Mouse (Mus musculus): Measurements from ENCODE around the gene Traf2. TPM values are rescaled to one million over a fixed set of nuclear protein-coding genes. Genes with fewer than 3 reads are reported as not detected.
A peak's percentile ranks its signal among the peaks of the same experiment; 100 is the strongest.

Gene Traf2
- polyA plus RNA-seq, 1 experiment from 2014 or later: 18.9 TPM

DNA sequence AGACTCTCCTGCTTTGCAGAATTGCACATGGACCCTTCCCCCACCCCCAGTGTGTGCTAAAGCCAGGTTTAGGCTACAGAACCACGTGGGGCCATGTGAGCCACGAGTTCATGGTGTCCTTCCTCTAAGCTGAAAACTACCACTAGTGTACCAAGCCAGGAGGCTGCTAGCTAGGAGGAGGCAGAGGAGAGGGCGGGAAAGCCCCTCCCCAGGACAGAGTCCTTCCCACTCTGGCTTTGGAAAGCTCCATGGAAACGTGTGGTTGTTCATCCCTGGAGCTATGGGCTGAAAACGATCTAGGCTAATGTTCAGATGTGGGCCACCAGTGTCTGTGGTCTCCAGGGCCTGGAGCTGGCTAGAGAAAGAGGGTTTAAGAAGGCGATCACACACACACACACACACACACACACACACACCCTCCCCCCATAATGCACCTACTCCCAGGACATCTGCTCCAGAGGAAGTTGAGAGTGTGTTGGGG, 33.9 kb upstream of the Traf2 start:
- WGBS: 33% methylated on average over 6 of the region's 6 CpGs
- peaks cover 60% of the 10 kb centered on the region for H3K4me1 ChIP-seq
- peak overlapping the region; percentile 48 for H3K9ac ChIP-seq
- H3K4me2 ChIP-seq: peak overlapping the region; percentile 71
- no peak for ATAC-seq (replicated peaks)
- H3K36me3 ChIP-seq (replicated peaks): peaks cover 9% of the 10 kb centered on the region; the same call in 1 of the 2 replicates
- H3K4me3 ChIP-seq: peak overlapping the region; percentile 49
- no peaks in the 10 kb centered on the region for H3K9me3 ChIP-seq
- H3K27ac ChIP-seq: no peak overlapping the region
- peaks cover 49% of the 10 kb centered on the region for H3K27me3 ChIP-seq (replicated peaks)

DNA sequence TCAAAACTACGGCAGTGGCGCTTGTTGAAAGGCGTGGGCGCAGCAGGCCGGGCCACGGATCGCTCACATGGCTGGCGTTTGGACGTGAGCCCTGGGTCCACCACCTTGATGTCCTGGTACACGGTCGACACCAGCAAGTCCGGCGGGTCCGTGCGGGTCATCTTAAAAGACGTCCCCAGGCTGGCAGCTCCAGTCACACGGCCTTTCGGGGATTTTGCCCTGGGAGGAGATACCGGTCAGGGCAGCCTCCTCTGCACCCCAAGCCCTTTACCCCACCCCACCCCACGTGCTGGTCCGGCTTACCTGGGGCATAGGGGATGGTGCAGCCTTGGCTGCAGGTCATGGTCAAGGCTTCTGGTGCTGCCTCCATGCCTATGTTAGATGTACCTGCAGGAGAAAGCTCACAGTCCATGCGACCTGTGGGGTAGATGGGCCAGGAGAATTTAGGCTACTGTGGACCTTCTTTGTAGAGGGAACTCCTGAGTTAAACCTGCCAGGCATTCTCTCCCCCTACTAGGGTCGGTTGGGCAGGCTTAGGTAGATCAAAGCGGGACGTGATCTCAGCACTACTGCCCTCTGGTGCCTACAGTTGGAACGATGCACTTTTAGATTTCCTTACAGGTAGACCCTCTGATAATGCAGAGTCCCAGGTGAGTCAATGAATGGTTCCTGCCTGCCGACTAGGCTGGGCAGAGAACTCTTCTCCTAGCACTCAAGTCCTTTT, 33.2 kb upstream of the Traf2 start:
- H3K4me3 ChIP-seq: peak overlapping the region; percentile 49; the same call in 1 of the 2 replicates
- no peaks in the 10 kb centered on the region for H3K9me3 ChIP-seq
- WGBS: 9% methylated on average over 27 of the region's 27 CpGs
- peaks cover 65% of the 10 kb centered on the region for H3K4me1 ChIP-seq
- H3K36me3 ChIP-seq (replicated peaks): peaks cover 2% of the 10 kb centered on the region; the same call in 1 of the 2 replicates
- H3K27me3 ChIP-seq (replicated peaks): peaks cover 49% of the 10 kb centered on the region
- H3K9ac ChIP-seq: no peak overlapping the region
- no peak for ATAC-seq (replicated peaks)
- no peak overlapping the region for H3K27ac ChIP-seq
- peak overlapping the region; percentile 71 for H3K4me2 ChIP-seq

DNA sequence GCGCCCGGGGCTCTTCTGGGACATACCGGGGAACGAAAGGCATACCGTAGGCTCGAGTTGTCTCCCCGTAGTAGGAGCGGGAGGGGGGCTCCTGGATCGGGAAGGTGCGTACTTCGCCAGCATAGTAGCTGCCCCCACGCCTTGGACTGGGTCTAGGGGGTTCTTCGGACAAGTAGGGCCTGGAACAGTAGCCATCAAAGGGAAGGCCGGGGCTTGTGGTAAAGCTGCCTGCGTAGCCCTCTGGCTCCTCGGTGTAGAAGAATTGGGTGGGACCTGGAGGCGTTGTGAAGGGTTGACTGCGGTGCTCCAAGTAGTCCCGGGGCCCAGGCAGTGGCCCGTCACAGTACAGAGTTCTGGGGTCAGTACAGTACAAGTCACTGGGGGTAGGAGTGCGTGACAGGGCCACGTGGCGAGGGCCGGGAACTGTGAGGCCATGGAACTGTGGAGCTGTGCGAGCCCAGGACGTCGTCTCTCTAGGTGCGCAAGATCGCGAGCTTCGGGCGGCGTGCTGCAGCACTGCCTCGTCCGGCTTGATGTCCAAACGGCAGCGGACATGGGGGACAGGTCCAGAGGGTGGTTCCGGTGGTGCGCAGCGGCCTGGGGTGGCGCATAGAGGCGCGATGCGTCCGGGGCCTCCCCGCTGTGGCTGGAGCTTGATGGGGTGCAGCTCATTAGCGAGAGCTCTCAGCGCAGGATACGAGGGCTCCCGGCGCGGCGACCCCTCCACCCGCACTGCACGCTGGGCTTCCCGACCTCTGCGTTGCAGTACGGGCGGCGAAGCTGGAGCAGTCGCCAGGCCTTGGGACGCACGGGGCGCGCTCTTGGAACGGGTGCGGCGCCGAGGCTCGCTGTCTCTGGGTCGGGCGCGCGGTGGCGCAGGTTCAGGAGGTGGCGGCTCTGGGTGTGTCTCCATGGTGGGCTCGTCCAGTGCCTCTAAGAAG, 32.3 kb upstream of the Traf2 start:
- Histone ChIP-seq H3K4me1 (peaks cover 66% of the 10 kb centered on the region), H3K4me3 (0 out of 2 replicates have a peak overlapping the region, but pooled peaks have one; percentile 2), H3K9me3 (no peaks in the 10 kb centered on the region), H3K4me2 (peak overlapping the region; percentile 71), H3K27me3 (replicated peaks) (peaks cover 49% of the 10 kb centered on the region), H3K27ac (no peak overlapping the region), H3K9ac (no peak overlapping the region), H3K36me3 (replicated peaks) (no peaks in the 10 kb centered on the region; the same call in 1 of the 2 replicates)
- WGBS: 9% methylated on average over 77 of the region's 77 CpGs
- no peak for ATAC-seq (replicated peaks)

DNA sequence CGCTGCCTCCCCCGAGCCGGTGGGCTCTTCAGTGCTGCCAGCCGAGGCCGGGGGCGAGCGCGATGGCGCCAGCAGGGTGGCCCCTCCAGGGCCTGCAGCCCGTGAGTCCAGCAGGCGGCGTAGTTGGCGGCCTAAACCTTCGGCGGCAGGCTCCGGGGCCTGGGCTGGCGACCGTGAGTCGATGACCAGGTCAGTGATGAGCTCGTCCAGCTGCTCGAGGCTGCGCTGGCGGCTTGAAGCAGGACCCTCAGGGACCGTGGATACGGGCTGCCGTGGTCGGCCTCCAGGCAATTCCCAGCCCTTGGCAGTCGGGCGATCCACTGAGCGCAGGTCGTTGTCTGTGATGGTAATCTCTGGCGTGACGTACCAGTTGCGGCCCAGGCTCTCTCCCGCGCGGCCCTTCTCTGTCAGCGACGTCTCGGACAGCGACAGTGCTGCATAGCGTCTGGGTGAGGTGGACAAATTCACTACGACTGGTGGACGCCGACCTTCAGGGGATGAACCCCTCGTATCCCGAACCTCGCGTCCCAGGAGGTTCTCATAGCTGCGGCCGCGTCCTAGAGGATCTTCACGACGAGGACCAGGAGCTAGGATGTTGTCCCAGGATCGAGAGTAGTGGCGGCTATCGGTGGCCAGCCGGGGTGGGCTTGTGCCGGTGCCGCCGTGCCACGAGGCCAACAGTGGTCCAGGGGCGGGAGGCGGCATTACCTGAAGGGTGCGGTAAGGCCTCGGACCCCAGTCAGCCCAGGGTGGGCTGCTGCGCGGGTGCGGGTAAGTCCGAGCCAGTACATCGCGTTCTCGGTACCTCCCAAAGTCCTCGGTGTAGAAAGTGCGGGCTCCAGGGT, 31.4 kb upstream of the Traf2 start:
- H3K4me1 ChIP-seq: peaks cover 75% of the 10 kb centered on the region
- H3K4me2 ChIP-seq: peak overlapping the region; percentile 31
- no peaks in the 10 kb centered on the region for H3K9me3 ChIP-seq
- no peak overlapping the region for H3K27ac ChIP-seq
- peaks cover 49% of the 10 kb centered on the region for H3K27me3 ChIP-seq (replicated peaks)
- WGBS: 12% methylated on average over 75 of the region's 75 CpGs
- H3K4me3 ChIP-seq: peak overlapping the region; percentile 17; the same call in 1 of the 2 replicates
- H3K9ac ChIP-seq: no peak overlapping the region
- no peak for ATAC-seq (replicated peaks)
- H3K36me3 ChIP-seq (replicated peaks): no peaks in the 10 kb centered on the region

DNA sequence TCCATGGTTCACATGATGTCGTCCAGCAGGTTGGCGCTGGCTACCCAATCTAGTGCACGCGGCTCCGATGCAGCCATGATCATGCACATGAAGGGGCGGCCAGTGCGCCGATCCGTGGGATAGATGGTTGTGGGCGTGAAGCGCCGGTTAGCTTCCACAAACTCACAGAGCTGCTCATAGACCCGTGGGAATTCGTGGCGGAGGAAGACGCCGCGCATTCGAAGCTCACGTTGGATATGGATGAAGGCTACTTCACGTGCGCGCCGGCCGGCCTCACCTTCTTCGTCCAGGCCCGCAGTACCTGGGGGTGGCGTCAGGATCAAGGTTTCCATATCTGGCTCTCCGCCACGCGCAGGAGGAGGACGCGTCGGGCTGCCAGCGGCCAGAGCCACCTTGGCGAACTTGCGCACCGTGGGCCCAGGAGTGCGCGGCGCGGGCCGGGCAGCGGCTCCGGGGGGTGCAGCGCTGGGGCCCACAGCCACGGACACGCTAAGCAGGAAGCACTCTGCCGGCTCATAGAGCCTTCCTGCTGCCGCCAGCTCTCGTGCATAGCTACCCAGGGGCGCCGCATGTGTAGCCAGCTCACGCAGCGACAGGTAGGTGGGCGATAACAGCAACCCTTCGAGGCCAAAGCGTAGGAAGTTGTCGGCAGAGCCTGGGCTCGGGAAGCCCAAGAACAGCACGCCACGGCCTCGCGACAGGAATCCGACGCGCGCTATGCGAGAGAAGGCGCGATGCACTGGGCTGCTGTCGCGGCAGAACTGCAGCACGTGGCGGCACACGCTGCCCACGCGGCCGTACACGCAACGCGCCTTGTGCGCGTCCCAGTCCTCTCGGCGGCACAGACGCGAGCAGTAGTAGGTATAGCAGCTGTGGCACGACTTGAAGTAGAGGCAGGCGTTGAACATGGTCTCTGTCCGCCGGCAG, 30.5 kb upstream of the Traf2 start:
- Histone ChIP-seq H3K9ac (no peak overlapping the region), H3K9me3 (no peaks in the 10 kb centered on the region), H3K27ac (no peak overlapping the region), H3K36me3 (replicated peaks) (no peaks in the 10 kb centered on the region), H3K4me3 (peak overlapping the region; percentile 17; the same call in 1 of the 2 replicates), H3K4me1 (peaks cover 74% of the 10 kb centered on the region), H3K27me3 (replicated peaks) (peaks cover 49% of the 10 kb centered on the region), H3K4me2 (peak overlapping the region; percentile 31; the same call in 1 of the 2 replicates)
- 18% methylated on average over 92 of the region's 92 CpGs for WGBS
- no peak for ATAC-seq (replicated peaks)

DNA sequence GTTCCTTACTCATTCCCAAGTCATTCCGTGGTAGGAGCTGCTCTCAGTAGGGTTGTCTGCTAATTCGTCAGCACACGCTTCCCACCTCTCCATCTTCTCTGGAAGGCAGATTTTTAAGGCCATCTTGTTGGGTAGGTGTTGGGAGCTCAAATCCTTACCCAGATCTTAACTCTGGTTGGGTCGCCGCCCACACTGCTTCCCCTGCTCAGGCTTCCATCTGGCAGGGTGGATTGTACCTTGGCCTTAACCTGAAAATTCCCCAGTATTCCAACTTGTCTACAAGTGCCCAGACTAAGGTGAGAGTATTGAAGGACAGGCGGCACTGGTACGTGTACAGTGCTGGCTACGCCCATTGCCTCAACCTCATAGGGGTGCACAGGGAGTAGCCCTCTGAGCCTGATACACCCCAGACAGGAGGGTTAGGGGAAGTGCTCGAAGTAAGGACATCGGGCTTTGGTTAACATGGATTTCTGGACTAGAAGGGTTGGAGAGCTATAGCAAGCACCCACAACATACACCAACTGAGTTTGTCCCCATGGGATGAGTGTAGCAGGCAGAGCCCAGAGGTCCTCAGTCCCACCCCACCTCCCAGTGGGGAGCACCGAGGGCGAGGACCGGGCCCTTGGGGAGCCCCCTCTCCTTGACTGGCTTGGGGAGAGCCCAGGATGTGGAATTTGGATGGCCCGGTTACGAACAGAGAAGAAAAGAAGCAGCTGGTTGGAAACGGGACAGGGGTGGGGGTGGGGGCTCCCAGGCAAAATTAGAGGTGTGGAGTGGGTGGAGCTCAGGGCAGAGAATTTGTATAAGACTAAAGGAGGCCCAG, 29.5 kb upstream of the Traf2 start:
- Histone ChIP-seq H3K4me3 (peak overlapping the region; percentile 54; the same call in 1 of the 2 replicates), H3K36me3 (replicated peaks) (no peaks in the 10 kb centered on the region), H3K9me3 (no peaks in the 10 kb centered on the region), H3K27me3 (replicated peaks) (peaks cover 49% of the 10 kb centered on the region), H3K27ac (no peak overlapping the region), H3K4me1 (peaks cover 68% of the 10 kb centered on the region), H3K4me2 (peak overlapping the region; percentile 89), H3K9ac (no peak overlapping the region)
- no peak for ATAC-seq (replicated peaks)
- WGBS: 66% methylated on average over 16 of the region's 16 CpGs

DNA sequence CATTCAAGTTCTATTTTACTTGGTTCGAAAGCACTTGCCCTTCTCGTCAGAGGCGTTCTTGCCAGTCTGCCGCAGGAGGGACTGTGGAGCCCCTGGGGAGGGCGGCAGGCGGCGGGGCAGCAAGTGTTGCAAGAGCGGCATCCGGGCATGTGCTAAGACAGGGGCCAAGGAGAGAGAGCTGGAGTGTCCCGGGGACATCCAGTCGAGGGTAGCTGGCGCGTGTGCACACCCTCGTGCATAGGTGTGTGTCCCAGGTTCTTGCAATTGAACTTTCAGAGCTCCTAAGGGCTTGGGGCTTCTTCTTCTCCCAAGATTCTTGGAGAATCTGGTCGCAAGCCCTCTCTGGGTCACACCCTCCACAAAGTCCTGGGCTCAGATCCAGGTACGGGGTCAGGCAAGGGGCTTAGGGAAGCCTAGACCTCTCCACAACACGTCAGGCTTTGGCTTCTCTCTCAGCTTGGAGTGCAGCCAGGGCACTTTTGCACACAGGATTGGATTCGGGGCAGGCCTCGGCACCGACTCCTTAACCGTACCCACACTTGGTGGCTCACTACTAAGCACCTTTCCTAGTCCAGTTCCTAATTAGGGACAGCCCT, 28.8 kb upstream of the Traf2 start:
- 14% methylated on average over 21 of the region's 21 CpGs for WGBS
- Histone ChIP-seq H3K9me3 (no peaks in the 10 kb centered on the region), H3K9ac (peak overlapping the region; percentile 43), H3K4me3 (peak overlapping the region; percentile 54), H3K4me1 (peaks cover 61% of the 10 kb centered on the region), H3K27me3 (replicated peaks) (peaks cover 47% of the 10 kb centered on the region), H3K4me2 (peak overlapping the region; percentile 89), H3K36me3 (replicated peaks) (no peaks in the 10 kb centered on the region), H3K27ac (peak overlapping the region; percentile 89)
- no peak for ATAC-seq (replicated peaks)

DNA sequence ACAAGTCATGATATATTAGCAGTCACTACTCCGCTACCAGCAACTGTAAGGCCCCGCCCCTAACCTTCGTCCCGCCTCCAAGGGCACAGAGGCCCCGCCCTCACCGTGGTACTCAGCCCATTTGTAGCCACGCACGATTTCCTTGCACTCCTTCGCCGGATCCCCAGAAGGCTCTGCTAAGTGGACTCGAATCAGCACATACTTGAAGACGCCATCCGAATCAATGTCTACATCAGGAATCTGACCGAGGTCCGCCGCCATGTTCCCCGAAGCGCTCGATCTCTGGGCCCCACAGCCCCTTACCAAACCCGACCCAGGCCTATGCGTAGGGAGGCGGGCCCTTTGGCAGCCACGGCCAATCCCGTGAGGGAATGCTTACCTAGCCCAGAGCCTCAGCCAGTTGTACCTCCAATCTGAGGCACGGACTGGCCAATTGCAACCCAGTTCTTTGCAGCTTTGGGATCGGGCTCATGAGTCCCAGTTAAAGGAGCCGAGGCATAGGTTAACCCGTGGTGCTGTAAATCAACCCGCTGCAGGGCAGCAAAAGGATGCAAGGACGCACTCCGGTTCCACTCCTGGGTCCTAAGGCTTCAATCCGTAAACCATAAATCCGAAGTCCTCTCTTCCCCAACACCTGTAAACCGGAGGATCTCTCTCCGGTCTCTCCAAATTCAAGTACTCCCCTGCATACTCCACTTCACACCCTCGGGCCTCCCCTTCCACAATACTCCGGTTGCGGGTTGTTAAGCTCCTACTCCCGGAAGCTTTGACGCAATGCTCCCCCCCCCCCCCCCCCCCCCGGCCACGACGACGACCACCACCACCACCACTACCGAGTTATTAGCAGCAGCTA, 28.1 kb upstream of the Traf2 start, which contains the start of the genes Mamdc4 and Phpt1:
Gene Mamdc4, minus strand, starts transcription at position 267 of the 853 bp plus-strand sequence.
Gene Phpt1, minus strand, starts transcription at position 646 of the 853 bp plus-strand sequence.
- Histone ChIP-seq H3K4me2 (peak within 1 kb of the TSS; percentile 89), H3K4me1 (peaks cover 54% of the 10 kb centered on the region), H3K4me3 (peak within 1 kb of the TSS; percentile 54), H3K9ac (peak within 1 kb of the TSS; percentile 45), H3K36me3 (replicated peaks) (no peaks in the 10 kb centered on the region), H3K27me3 (replicated peaks) (peaks cover 40% of the 10 kb centered on the region), H3K27ac (peak within 1 kb of the TSS; percentile 89), H3K9me3 (no peaks in the 10 kb centered on the region)
- WGBS: under 1% methylated on average over 43 of the region's 45 CpGs
- peak; percentile 98 for ATAC-seq (replicated peaks)

DNA sequence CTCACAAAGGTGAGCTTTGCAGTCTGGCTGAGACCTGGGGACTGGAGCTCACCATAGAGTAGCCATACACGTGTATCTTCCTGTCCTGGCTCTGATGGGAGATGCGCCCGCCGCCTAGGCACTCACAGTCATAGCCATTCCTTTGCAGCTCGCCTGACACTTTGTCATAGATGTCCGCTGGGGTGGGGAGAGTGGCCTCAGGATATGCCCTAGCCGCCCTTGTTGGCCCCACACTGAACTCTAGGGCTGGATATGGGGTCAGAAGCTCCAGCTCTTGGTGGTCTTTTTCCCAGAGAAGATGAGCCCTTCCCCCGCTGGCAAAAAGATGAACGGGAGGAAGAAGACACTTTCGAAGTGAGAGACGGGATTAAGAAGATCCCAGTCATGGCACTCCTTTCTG, 27.4 kb upstream of the Traf2 start:
- H3K4me1 ChIP-seq: peaks cover 47% of the 10 kb centered on the region
- peak; percentile 10 for ATAC-seq (replicated peaks)
- H3K27me3 ChIP-seq (replicated peaks): peaks cover 33% of the 10 kb centered on the region
- peak overlapping the region; percentile 45 for H3K9ac ChIP-seq
- peak overlapping the region; percentile 89 for H3K4me2 ChIP-seq
- 15% methylated on average over 11 of the region's 11 CpGs for WGBS
- H3K4me3 ChIP-seq: peak overlapping the region; percentile 54
- no peaks in the 10 kb centered on the region for H3K9me3 ChIP-seq
- H3K36me3 ChIP-seq (replicated peaks): no peaks in the 10 kb centered on the region; the same call in 1 of the 2 replicates
- H3K27ac ChIP-seq: peak overlapping the region; percentile 89

Data from midbrain, embryonic 15.5 days (tissue).